Mouse (Mus musculus) myocyte (in vitro differentiated cells): ENCODE results near the gene 2310034G01Rik. TPM values are rescaled to one million over a fixed set of nuclear protein-coding genes. Genes with fewer than 3 reads are reported as not detected.

Source experiments
- H3K27me3 ChIP-seq: one replicate; pipeline ENCODE4 v1.6.1; 2011; ENCODE audit not compliant: control insufficient read depth, insufficient read depth, insufficient read length
- H3K36me3 ChIP-seq: one replicate; pipeline ENCODE4 v1.6.1; 2011; ENCODE audit not compliant: control insufficient read depth, insufficient read depth
- H3K4me2 ChIP-seq: one replicate; pipeline ENCODE4 v1.6.1; 2011; ENCODE audit warnings: low read depth, control low read depth
- H3K4me3 ChIP-seq: one replicate; pipeline ENCODE4 v1.5.1; 2011; ENCODE audit warnings: mild to moderate bottlenecking, control low read depth, moderate library complexity
- H3K79me2 ChIP-seq: one replicate; pipeline ENCODE4 v1.6.1; 2011; ENCODE audit not compliant: control insufficient read depth, insufficient read depth
- H3ac ChIP-seq: one replicate; pipeline ENCODE4 v1.6.1; 2011; ENCODE audit not compliant: control insufficient read depth, insufficient read length
- CEBPB ChIP-seq: IDR thresholded peaks from 2 replicates; pipeline ENCODE4 v1.6.1; 2011; ENCODE audit warnings: mild to moderate bottlenecking, moderate library complexity; ENCODE audit not compliant: poor library complexity, insufficient read depth, severe bottlenecking
- E2F4 ChIP-seq: IDR thresholded peaks from one replicate; pipeline ENCODE4 v1.6.1; 2011; ENCODE audit warnings: mild to moderate bottlenecking, control low read depth, moderate library complexity; ENCODE audit not compliant: insufficient read depth
- MAX ChIP-seq: IDR thresholded peaks from one replicate; pipeline ENCODE4 v1.6.1; 2011; ENCODE audit warnings: low read depth, mild to moderate bottlenecking, control low read depth
- MYOD1 ChIP-seq, 3 experiments: IDR thresholded peaks; one replicate each; pipeline ENCODE4 v1.6.1; 2011; ENCODE audit warnings: control low read depth in 2 of 3, low read depth in 2 of 3, mild to moderate bottlenecking in 2 of 3, moderate library complexity in 1 of 3; ENCODE audit not compliant: insufficient read length in 2 of 3, control insufficient read depth in 1 of 3
- MYOG ChIP-seq, 3 experiments: IDR thresholded peaks; one replicate each; pipeline ENCODE4 v1.6.1; 2011; ENCODE audit warnings: control low read depth in 2 of 3, low read depth in 2 of 3, mild to moderate bottlenecking in 2 of 3; ENCODE audit not compliant: insufficient read length in 2 of 3, control insufficient read depth in 1 of 3, insufficient read depth in 1 of 3
- POLR2A ChIP-seq: IDR thresholded peaks from one replicate; pipeline ENCODE4 v1.6.1; 2011; ENCODE audit warnings: low read depth, mild to moderate bottlenecking, control low read depth, moderate library complexity; ENCODE audit not compliant: insufficient read length
- POLR2AphosphoS2 ChIP-seq: IDR thresholded peaks from one replicate; pipeline ENCODE4 v1.6.1; 2011; ENCODE audit warnings: low read depth, control low read depth; ENCODE audit not compliant: insufficient read length
- REST ChIP-seq: IDR thresholded peaks from one replicate; pipeline ENCODE4 v1.6.1; 2011; ENCODE audit warnings: mild to moderate bottlenecking, control low read depth, moderate library complexity; ENCODE audit not compliant: insufficient read depth, insufficient read length
- SRF ChIP-seq: IDR thresholded peaks from one replicate; pipeline ENCODE4 v1.6.1; 2011; ENCODE audit warnings: low read depth; ENCODE audit not compliant: control insufficient read depth, insufficient read length
- TCF12 ChIP-seq: IDR thresholded peaks from one replicate; pipeline ENCODE4 v1.6.1; 2011; ENCODE audit warnings: mild to moderate bottlenecking, control low read depth; ENCODE audit not compliant: poor library complexity, insufficient read depth, severe bottlenecking
- TCF3 ChIP-seq: IDR thresholded peaks from one replicate; pipeline ENCODE4 v1.6.1; 2011; ENCODE audit warnings: low read depth, control low read depth; ENCODE audit not compliant: insufficient read length
- USF1 ChIP-seq: IDR thresholded peaks from one replicate; pipeline ENCODE4 v1.6.1; 2011; ENCODE audit warnings: low read depth, mild to moderate bottlenecking, control low read depth, moderate library complexity
- polyA plus RNA-seq: library from polyadenylated mRNA; unstranded; fragments of >200 nt; fragmentation: generic; extraction: Trizol; gene quantifications from one replicate; pipeline ENCODE4 v1.2.1, GENCODE M21; 2012; ENCODE audit warnings: missing spikeins

Gene 2310034G01Rik
- polyA plus RNA-seq, 1 experiment, result 1.2 TPM

GRCm38 (mm10) chr19:46318031-46318471 is 32.1 kb downstream of the 2310034G01Rik start:
- Histone ChIP-seq H3K79me2 (no peaks in the 10 kb centered on the region), H3ac (no peak overlapping the region), H3K27me3 (peaks cover 36% of the 10 kb centered on the region), H3K4me3 (no peak overlapping the region), H3K36me3 (no peaks in the 10 kb centered on the region), H3K4me2 (peak overlapping the region; percentile 64)
- TF ChIP-seq MYOD1 (IDR thresholded peaks at IDR 0.05; ENCODE audit: control insufficient read depth in 1 of 3, insufficient read length in 2 of 3, low read depth in 2 of 3) (no peak), TCF3 (no peak), POLR2A (no peak), SRF (no peak), MAX (no peak), REST (no peak), E2F4 (no peak), TCF12 (no peak), CEBPB (no peak), POLR2AphosphoS2 (no peak), USF1 (no peak), MYOG (IDR thresholded peaks at IDR 0.05; ENCODE audit: control insufficient read depth in 1 of 3, insufficient read depth in 1 of 3, insufficient read length in 2 of 3, low read depth in 2 of 3) (no peak)

DNA sequence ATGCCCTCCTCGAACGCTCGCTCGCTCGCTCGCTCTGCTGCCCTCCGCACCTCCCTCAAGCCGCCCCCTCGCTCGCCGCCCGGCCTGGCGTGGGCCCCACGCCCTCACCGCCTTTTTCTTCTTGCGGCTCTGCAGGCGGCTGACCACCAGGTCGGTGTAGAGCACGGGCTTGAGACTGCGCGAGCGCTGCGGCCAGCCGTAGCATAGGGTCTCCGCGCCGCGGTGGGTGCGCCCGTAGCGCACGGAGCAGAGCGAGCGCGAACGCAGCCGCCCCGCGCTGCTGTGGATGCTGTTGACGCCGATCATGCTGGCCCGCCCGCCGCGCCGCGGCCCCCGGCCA is 32.6 kb downstream of the 2310034G01Rik start:
- Histone ChIP-seq H3K4me3 (no peak overlapping the region), H3ac (no peak overlapping the region), H3K36me3 (no peaks in the 10 kb centered on the region), H3K4me2 (peak overlapping the region; percentile 18), H3K79me2 (no peaks in the 10 kb centered on the region), H3K27me3 (peaks cover 31% of the 10 kb centered on the region)
- TF ChIP-seq USF1, result no peak
- TF ChIP-seq TCF3, result no peak
- no peak for TF ChIP-seq E2F4
- TF ChIP-seq CEBPB, result no peak
- no peak for TF ChIP-seq MYOG (IDR thresholded peaks at IDR 0.05; ENCODE audit: control insufficient read depth in 1 of 3, insufficient read depth in 1 of 3, insufficient read length in 2 of 3, low read depth in 2 of 3)
- TF ChIP-seq MAX, result no peak
- TF ChIP-seq POLR2AphosphoS2, result no peak
- no peak for TF ChIP-seq SRF
- no peak for TF ChIP-seq MYOD1 (IDR thresholded peaks at IDR 0.05; ENCODE audit: control insufficient read depth in 1 of 3, insufficient read length in 2 of 3, low read depth in 2 of 3)
- TF ChIP-seq POLR2A, result no peak
- TF ChIP-seq REST, result no peak
- no peak for TF ChIP-seq TCF12

- Histone ChIP-seq H3K27me3 (peaks cover 26% of the 10 kb centered on the region), H3K36me3 (no peaks in the 10 kb centered on the region), H3K79me2 (no peaks in the 10 kb centered on the region), H3K4me3 (no peak overlapping the region), H3ac (no peak overlapping the region), H3K4me2 (peak overlapping the region; percentile 18)
- no peak for TF ChIP-seq REST
- no peak for TF ChIP-seq SRF
- TF ChIP-seq MAX, result no peak
- no peak for TF ChIP-seq E2F4
- no peak for TF ChIP-seq MYOG (IDR thresholded peaks at IDR 0.05; ENCODE audit: control insufficient read depth in 1 of 3, insufficient read depth in 1 of 3, insufficient read length in 2 of 3, low read depth in 2 of 3)
- no peak for TF ChIP-seq MYOD1 (IDR thresholded peaks at IDR 0.05; ENCODE audit: control insufficient read depth in 1 of 3, insufficient read length in 2 of 3, low read depth in 2 of 3)
- no peak for TF ChIP-seq USF1
- TF ChIP-seq TCF3, result no peak
- TF ChIP-seq POLR2AphosphoS2, result no peak
Measured at GRCm38 (mm10) chr19:46316846-46317545, 33.1 kb downstream of the 2310034G01Rik start.

GRCm38 (mm10) chr19:46315752-46316610 is 34.1 kb downstream of the 2310034G01Rik start:
- Histone ChIP-seq H3K79me2 (no peaks in the 10 kb centered on the region), H3K27me3 (peaks cover 26% of the 10 kb centered on the region), H3K36me3 (peaks cover under 1% of the 10 kb centered on the region), H3ac (no peak overlapping the region), H3K4me3 (no peak overlapping the region), H3K4me2 (no peak overlapping the region)
- TF ChIP-seq USF1, result no peak
- TF ChIP-seq POLR2A, result no peak
- TF ChIP-seq MAX, result no peak
- no peak for TF ChIP-seq TCF12
- no peak for TF ChIP-seq CEBPB
- peak; percentile 11 for TF ChIP-seq POLR2AphosphoS2
- TF ChIP-seq MYOD1 (IDR thresholded peaks at IDR 0.05; ENCODE audit: control insufficient read depth in 1 of 3, insufficient read length in 2 of 3, low read depth in 2 of 3), result peak in 2 of 3 experiments; percentile 36 to 67
- TF ChIP-seq E2F4, result no peak
- no peak for TF ChIP-seq SRF
- no peak for TF ChIP-seq TCF3
- no peak for TF ChIP-seq REST
- peak in 1 of 3 experiments; percentile 13 for TF ChIP-seq MYOG (IDR thresholded peaks at IDR 0.05; ENCODE audit: control insufficient read depth in 1 of 3, insufficient read depth in 1 of 3, insufficient read length in 2 of 3, low read depth in 2 of 3)
